Mouse (Mus musculus): ENCODE data around the gene Dmpk. TPM values are rescaled to one million over a fixed set of nuclear protein-coding genes. Genes with fewer than 3 reads are reported as not detected.

Dmpk gene
- total RNA-seq, 2 experiments from 2014 or later: 473 to 516 TPM

DNA sequence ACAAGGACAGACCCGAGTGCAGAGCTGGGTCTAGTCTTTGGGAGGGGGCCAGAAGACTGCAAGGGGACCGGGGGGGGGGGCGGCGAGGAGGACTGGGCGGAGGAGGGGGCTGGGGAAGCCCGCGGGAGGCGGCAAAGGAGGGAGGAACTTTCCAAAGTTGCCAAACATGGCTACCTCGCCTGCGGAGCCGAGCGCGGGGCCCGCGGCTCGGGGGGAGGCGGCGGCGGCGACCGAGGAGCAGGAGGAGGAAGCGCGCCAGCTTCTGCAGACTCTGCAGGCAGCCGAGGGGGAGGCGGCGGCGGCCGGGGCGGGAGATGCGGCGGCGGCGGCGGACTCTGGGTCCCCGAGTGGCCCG is 10.8 kb downstream of the Dmpk start, which contains the start of gene Six5:
Gene Six5, plus strand, starts transcription at position 124 of the 355 bp plus-strand sequence.
- intact Hi-C loops (cut with DNase I): loop anchor here (1.0 kb wide), 1 partner anchor 25 kb away; the partner anchor contains the start of gene Fbxo46
- DNase-seq: peak in 1 of 2 experiments; percentile 71

DNA sequence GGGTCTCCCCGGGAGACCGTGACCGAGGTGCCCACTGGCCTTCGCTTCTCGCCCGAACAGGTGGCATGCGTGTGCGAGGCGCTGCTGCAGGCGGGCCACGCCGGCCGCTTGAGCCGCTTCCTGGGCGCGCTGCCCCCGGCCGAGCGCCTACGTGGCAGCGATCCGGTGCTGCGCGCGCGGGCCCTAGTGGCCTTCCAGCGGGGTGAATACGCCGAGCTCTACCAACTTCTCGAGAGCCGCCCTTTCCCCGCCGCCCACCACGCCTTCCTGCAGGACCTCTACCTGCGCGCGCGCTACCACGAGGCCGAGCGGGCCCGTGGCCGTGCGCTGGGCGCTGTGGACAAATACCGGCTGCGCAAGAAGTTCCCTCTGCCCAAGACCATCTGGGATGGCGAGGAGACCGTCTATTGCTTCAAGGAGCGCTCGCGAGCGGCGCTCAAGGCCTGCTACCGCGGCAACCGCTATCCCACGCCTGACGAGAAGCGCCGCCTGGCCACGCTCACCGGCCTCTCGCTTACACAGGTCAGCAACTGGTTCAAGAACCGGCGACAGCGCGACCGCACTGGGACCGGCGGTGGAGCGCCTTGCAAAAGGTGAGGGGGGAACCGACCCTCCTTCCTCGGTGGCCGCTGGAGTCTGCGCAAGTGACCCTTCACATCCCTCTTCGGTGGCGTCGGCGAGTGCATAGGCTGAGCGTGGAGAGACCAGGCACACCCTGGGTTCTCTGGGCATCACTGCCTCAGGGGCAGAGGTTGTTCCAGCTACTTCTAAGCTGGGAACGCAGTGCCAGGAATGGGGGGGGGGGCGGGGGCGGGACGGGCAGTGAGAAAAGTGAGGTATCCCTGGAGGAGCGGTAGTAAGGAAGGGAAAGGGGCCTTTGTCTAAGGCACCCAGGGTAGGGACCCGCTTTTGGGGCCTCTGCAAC is 11.4 kb downstream of the Dmpk start:
- peak; percentile 68 to 71 for DNase-seq
- intact Hi-C loops (cut with DNase I): loop anchor here (1.0 kb wide), 1 partner anchor 24 kb away; the partner anchor contains the start of gene Fbxo46

GRCm38 (mm10) chr7:19095751-19096110 is 12.1 kb downstream of the Dmpk start:
- DNase-seq: peak; percentile 69 to 76

DNA sequence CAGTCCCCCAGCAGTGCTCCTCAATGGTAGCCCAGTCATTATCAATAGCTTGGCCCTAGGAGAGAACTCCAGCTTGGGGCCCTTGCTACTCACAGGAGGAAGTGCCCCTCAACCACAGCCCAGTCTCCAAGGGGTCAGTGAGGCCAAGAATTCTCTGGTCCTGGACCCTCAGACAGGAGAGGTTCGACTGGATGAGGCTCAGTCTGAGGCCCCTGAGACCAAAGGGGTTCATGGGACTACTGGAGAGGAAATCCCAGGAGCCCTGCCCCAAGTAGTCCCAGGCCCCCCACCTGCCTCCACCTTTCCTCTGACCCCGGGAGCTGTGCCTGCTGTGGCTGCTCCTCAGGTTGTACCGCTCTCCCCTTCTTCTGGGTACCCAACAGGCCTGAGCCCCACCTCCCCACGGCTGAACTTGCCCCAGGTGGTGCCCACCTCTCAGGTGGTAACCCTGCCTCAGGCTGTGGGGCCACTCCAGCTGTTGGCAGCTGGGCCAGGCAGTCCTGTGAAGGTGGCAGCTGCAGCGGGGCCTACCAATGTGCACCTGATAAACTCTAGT is 12.8 kb downstream of the Dmpk start:
- DNase-seq: no peak
- intact Hi-C loops (cut with DNase I): no loop called here

More at GRCm38 (mm10) chr7:19095751-19096110, 12.1 kb downstream of the Dmpk start:
- intact Hi-C loops (cut with DNase I): no loop called here

- DNase-seq: peak in 1 of 2 experiments; percentile 45
- intact Hi-C loops (cut with DNase I): no loop called here
These were observed 13.6 kb downstream of the Dmpk start for GRCm38 (mm10) chr7:19097217-19097616.

DNA sequence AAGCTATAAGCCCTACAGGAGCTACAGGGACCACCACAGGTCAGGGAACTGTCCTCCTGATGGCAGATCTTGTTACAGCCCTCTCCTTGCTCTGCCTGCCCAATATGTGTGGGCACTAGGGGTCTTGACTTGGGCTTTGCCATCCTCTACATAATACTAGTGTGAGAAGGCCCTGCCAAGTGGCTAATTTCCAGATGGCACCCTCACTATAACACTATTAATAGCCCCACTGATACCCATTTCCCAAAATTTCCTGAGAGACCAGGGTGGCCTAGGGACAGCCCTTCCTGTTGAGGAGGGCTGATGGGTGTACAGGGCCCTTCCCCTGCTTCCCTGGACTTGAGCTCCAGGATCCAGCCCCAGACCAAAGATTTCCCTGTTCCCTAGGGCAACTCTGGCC is 14.2 kb downstream of the Dmpk start:
- intact Hi-C loops (cut with DNase I): no loop called here
- DNase-seq: peak in 1 of 2 experiments; percentile 79

GRCm38 (mm10) chr7:19098811-19099210 is 15.2 kb downstream of the Dmpk start:
- intact Hi-C loops (cut with DNase I): no loop called here
- no peak for DNase-seq

GRCm38 (mm10) chr7:19100290-19100689 is 16.6 kb downstream of the Dmpk start:
- intact Hi-C loops (cut with DNase I): loop anchor here (1.0 kb wide), 1 partner anchor 46 kb away; no protein-coding TSS in a partner anchor
- DNase-seq: no peak

- intact Hi-C loops (cut with DNase I): no loop called here
These were observed 20.1 kb downstream of the Dmpk start for GRCm38 (mm10) chr7:19103741-19104140.

DNA sequence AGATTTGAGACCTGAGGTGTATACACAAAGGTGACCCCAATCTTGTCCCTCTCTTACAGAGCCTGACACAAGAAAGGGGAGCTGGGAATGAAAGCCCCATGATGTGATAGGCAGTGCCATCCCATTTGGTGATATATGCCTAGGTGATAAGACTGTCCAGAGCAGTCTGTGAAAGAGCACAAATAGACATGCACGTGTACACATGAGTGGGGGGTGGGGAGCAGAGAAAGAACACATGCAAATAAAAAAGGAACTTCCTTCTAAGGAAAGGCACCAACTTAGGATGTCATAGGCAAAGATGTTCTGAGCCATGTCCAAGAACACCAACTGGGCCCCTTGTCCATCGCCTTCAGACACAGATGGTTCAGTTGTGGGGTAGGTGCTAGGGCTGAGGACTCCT is 20.8 kb downstream of the Dmpk start:
- DNase-seq: no peak
- intact Hi-C loops (cut with DNase I): no loop called here

More at GRCm38 (mm10) chr7:19103741-19104140, 20.1 kb downstream of the Dmpk start:
- no peak for DNase-seq

DNA sequence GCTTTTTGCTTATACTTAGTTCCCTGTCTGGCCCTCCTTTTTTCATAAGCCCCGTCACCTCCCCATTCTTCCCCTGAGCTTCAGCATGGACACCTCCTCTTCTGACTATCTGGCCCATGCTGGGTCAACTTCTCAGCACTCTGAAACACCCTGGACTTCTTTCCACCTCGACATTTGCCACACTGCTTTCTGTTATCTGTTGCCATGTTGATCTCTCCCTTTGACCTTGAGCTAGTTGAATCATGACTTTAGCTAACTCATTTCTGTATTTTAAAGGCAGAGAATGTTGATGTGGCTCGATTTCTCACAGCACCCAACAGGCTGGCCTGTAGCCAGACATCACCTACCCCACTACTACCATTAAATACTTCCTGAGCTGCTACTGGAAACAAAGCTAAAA is 23.8 kb downstream of the Dmpk start:
- DNase-seq: no peak
- intact Hi-C loops (cut with DNase I): no loop called here

GRCm38 (mm10) chr7:19109565-19109964 is 25.9 kb downstream of the Dmpk start:
- no peak for DNase-seq
- intact Hi-C loops (cut with DNase I): no loop called here

GRCm38 (mm10) chr7:19118028-19118771 is 34.6 kb downstream of the Dmpk start, which contains the start of gene Gm4969:
TSS of gene Gm4969 (minus strand) at chr7:19118368.
- DNase-seq: peak; percentile 56 to 60
- intact Hi-C loops (cut with DNase I): no loop called here

DNA sequence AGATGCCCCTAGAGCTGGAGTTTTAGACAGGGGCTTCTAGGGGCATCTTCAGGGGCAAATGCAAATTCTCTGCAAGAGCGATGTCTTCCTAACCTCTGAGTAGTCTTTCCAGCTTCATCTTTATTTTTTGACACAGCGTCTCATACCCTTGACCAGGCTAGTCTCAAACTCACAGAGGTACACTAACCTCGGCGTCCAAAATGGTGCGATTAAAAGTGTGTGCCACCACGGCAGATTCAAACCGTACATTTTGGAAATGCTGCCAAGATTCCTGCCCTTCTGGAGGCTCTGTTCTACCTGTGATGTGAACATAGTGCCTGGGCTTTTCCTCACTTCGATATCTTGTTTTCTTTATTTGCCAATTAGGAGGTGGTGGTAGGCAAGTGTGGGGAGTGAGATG is 35.4 kb downstream of the Dmpk start:
- intact Hi-C loops (cut with DNase I): loop anchor here (1.0 kb wide), 1 partner anchor 25 kb away; the partner anchor contains the start of gene Six5
- DNase-seq: no peak

DNA sequence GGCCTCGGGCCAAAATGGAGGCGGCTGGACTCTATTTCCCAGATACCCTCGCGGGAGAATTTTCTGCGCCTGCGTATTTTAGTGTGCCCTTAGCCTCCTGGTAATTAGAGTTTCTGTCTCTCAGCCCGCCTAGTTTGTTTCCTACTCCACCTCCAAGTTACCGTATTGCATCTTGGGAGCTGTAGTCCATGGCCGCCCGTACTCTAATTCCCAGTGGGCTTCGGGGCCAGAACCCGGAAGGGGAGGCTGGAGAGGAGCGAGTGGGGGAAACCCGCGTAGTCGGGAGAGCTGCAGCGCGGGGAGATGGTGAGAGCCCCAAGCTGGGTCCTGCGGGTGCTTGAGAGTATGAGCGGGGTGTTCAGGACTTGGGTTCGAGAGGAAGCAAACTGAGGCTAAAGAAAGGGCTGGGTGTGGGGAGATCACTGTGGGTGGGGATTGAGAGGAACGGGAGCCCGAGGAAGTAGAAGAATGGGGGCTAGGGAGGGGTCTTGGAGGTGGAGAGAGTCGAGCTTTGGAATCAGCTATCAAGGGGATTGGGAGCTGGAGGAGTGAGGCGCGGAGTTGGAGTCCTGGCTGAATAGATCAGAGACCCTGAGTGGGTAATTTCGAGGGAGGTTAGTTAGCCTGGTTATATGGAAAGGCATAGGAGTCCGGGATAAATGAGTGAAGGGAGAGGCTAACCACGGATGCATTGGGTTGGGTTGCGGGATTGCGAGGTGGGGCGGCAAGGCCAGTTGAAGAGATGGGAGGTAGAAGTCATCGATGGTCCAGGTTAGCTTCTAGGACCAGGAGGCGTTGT is 36.2 kb downstream of the Dmpk start, which contains the start of gene Fbxo46:
Gene Fbxo46, plus strand, starts transcription at position 229 of the 799 bp plus-strand sequence.
- intact Hi-C loops (cut with DNase I): loop anchor here (1.0 kb wide), 1 partner anchor 26 kb away; the partner anchor contains the start of gene Six5
- peak; percentile 86 to 93 for DNase-seq

GRCm38 (mm10) chr7:19121686-19122085 is 38.0 kb downstream of the Dmpk start:
- intact Hi-C loops (cut with DNase I): no loop called here
- no peak for DNase-seq

DNA sequence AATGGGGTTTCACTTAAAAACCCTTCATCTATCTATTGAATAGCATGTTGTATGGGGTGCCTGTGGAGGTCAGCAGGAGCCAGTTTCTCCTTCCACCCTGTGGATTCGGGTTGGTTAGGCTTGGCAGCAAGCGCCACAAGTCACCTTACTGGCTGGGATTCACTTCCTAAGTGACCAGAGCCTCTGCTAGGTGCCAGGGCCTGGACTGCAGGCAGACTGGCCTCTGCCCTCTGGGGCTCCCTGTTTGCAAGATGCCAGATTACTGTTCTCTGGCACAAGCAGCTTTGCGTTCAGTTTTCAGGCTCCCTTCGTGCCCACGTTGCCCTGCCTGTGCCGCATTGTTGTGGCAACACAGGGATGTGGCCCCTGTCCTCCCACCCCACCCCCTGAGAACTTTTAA is 41.1 kb downstream of the Dmpk start:
- intact Hi-C loops (cut with DNase I): no loop called here
- no peak for DNase-seq

DNA sequence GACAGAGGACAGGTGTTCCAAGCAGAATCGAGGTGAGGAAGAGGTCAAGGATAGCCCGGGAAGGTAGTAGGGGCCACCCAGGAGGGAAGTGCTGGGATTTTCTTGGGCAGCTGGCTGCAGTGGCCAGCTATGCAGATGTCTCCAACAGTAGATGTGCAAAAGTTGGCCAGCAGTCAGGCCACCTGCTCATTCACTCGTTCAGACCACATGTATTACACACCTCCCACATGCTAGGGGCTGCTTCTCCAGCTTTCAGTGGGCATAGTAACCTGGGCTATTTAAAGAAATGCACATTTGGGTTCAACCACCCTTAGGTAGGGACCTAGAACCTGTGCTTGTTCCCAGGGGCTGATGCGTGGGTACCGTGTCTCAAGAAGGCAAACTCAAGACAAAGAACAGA is 44.1 kb downstream of the Dmpk start:
- no peak for DNase-seq
- intact Hi-C loops (cut with DNase I): no loop called here

DNA sequence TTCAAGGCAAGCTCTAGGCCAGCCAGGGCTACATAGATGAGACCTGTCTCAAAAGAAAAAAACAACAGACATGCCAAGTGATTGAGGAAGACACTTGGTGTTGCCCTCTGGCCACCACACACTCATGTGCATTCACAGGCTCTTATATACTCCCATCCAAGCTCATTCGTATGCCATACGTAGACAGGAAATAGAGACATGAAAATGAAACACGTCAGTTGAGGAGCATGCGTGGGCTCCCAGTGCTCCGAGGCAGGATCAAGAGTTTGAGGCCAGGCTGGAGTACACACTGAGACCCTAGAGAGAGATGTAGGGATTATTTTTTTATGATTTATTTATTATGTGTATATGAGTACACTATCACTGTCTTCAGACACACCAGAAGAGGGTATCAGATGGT is 45.7 kb downstream of the Dmpk start:
- no peak for DNase-seq
- intact Hi-C loops (cut with DNase I): no loop called here

DNA sequence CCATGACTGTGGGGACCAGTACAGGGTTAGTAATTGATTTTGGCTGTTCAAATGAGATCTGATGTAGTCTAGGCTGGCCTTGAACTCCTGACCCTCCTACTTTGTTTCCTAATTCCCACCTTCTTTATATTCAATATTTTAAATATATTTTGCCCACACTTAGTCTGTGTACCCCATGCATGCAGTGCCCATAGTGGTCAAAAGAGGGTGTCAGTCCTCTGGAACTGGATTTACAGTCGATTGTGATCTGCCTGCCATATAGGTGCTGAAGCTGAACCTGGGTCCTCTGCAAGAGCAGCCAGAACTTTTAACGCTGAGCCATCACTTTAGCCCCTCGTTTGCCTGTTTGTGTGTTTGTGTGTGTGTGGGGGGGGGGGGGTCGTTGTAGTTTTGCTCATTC is 47.0 kb downstream of the Dmpk start:
- intact Hi-C loops (cut with DNase I): no loop called here
- DNase-seq: no peak

Data from heart, postnatal 14 days (tissue).